Mouse (Mus musculus): Measurements from ENCODE around the gene Tex46. TPM values are rescaled to one million over a fixed set of nuclear protein-coding genes. Genes with fewer than 3 reads are reported as not detected.
A peak's percentile ranks its signal among the peaks of the same experiment; 100 is the strongest.

Gene Tex46
- polyA plus RNA-seq, 1 experiment from 2014 or later: not detected

GRCm38 (mm10) chr4:136601476-136601875 lies 8.8 kb upstream of the Tex46 start:
- Histone ChIP-seq H3K4me1 (peaks cover 18% of the 10 kb centered on the region), H3K27ac (peak overlapping the region; percentile 98), H3K36me3 (no peaks in the 10 kb centered on the region), H3K9ac (peak overlapping the region; percentile 100), H3K9me3 (replicated peaks) (no peaks in the 10 kb centered on the region), H3K4me3 (peak overlapping the region; percentile 92), H3K27me3 (no peaks in the 10 kb centered on the region), H3K4me2 (replicated peaks) (peak overlapping the region; percentile 67)
- ATAC-seq (ENCODE audit: low FRiP score): no peak
- WGBS: 3% methylated on average over 13 of the region's 13 CpGs

- Histone ChIP-seq H3K9me3 (replicated peaks) (no peaks in the 10 kb centered on the region), H3K9ac (peak overlapping the region; percentile 100), H3K36me3 (no peaks in the 10 kb centered on the region), H3K4me2 (replicated peaks) (peak overlapping the region; percentile 67), H3K4me1 (peaks cover 18% of the 10 kb centered on the region), H3K27ac (peak overlapping the region; percentile 98), H3K4me3 (peak overlapping the region; percentile 92), H3K27me3 (no peaks in the 10 kb centered on the region)
- 1% methylated on average over 59 of the region's 68 CpGs for WGBS
- ATAC-seq (ENCODE audit: low FRiP score): peak; percentile 72
Measured at GRCm38 (mm10) chr4:136602018-136602554, 8.2 kb upstream of the Tex46 start.

- under 1% methylated on average over 35 of the region's 45 CpGs for WGBS
- no peaks in the 10 kb centered on the region for H3K36me3 ChIP-seq
Measured at GRCm38 (mm10) chr4:136602568-136602967, 7.7 kb upstream of the Tex46 start, which contains the start of gene Kdm1a. TSS of gene Kdm1a (minus strand) at chr4:136602723.

GRCm38 (mm10) chr4:136605756-136606485 lies 4.3 kb upstream of the Tex46 start:
- H3K4me2 ChIP-seq (replicated peaks): no peak overlapping the region
- no peak for ATAC-seq (ENCODE audit: low FRiP score)
- H3K27ac ChIP-seq: no peak overlapping the region
- H3K27me3 ChIP-seq: no peaks in the 10 kb centered on the region
- H3K4me3 ChIP-seq: no peak overlapping the region
- WGBS: 91% methylated on average over 19 of the region's 19 CpGs
- H3K9ac ChIP-seq: no peak overlapping the region
- peaks cover 3% of the 10 kb centered on the region for H3K4me1 ChIP-seq
- no peaks in the 10 kb centered on the region for H3K36me3 ChIP-seq
- H3K9me3 ChIP-seq (replicated peaks): no peaks in the 10 kb centered on the region

More at GRCm38 (mm10) chr4:136602568-136602967, 7.7 kb upstream of the Tex46 start, which contains the start of gene Kdm1a:
- peak; percentile 86 for ATAC-seq (ENCODE audit: low FRiP score)
- Histone ChIP-seq H3K4me3 (peak within 1 kb of the TSS; percentile 92), H3K9ac (peak within 1 kb of the TSS; percentile 100), H3K4me2 (replicated peaks) (peak within 1 kb of the TSS; percentile 67), H3K27me3 (no peaks in the 10 kb centered on the region), H3K9me3 (replicated peaks) (no peaks in the 10 kb centered on the region), H3K27ac (peak within 1 kb of the TSS; percentile 98), H3K4me1 (peaks cover 17% of the 10 kb centered on the region)

- WGBS: 70% methylated on average over 7 of the region's 7 CpGs
Measured at GRCm38 (mm10) chr4:136613657-136614056, 3.4 kb downstream of the Tex46 start.

GRCm38 (mm10) chr4:136621336-136621735 lies 11.1 kb downstream of the Tex46 start:
- Histone ChIP-seq H3K4me1 (no peaks in the 10 kb centered on the region; the same call in 1 of the 2 replicates), H3K27me3 (no peaks in the 10 kb centered on the region), H3K4me2 (replicated peaks) (no peak overlapping the region), H3K9ac (no peak overlapping the region), H3K9me3 (replicated peaks) (no peaks in the 10 kb centered on the region), H3K36me3 (no peaks in the 10 kb centered on the region), H3K27ac (no peak overlapping the region), H3K4me3 (no peak overlapping the region)
- ATAC-seq (ENCODE audit: low FRiP score): no peak
- WGBS: 0% methylated on average over 1 of the region's 1 CpGs

More at GRCm38 (mm10) chr4:136613657-136614056, 3.4 kb downstream of the Tex46 start:
- H3K4me2 ChIP-seq (replicated peaks): no peak overlapping the region
- H3K9me3 ChIP-seq (replicated peaks): no peaks in the 10 kb centered on the region
- no peaks in the 10 kb centered on the region; the same call in 1 of the 2 replicates for H3K4me1 ChIP-seq
- no peak overlapping the region for H3K27ac ChIP-seq
- H3K27me3 ChIP-seq: no peaks in the 10 kb centered on the region
- H3K9ac ChIP-seq: no peak overlapping the region
- H3K36me3 ChIP-seq: no peaks in the 10 kb centered on the region
- no peak for ATAC-seq (ENCODE audit: low FRiP score)
- no peak overlapping the region for H3K4me3 ChIP-seq

GRCm38 (mm10) chr4:136621956-136622355 lies 11.7 kb downstream of the Tex46 start:
- H3K27ac ChIP-seq: no peak overlapping the region
- no peaks in the 10 kb centered on the region for H3K27me3 ChIP-seq
- H3K9me3 ChIP-seq (replicated peaks): no peaks in the 10 kb centered on the region
- H3K9ac ChIP-seq: no peak overlapping the region
- no peaks in the 10 kb centered on the region; the same call in 1 of the 2 replicates for H3K4me1 ChIP-seq
- H3K4me3 ChIP-seq: no peak overlapping the region
- 58% methylated on average over 5 of the region's 5 CpGs for WGBS
- no peaks in the 10 kb centered on the region for H3K36me3 ChIP-seq
- no peak overlapping the region for H3K4me2 ChIP-seq (replicated peaks)
- no peak for ATAC-seq (ENCODE audit: low FRiP score)

GRCm38 (mm10) chr4:136622388-136622787 lies 12.2 kb downstream of the Tex46 start, which contains the start of gene Lactbl1:
TSS of gene Lactbl1 (plus strand) at chr4:136622621.
- Histone ChIP-seq H3K36me3 (no peaks in the 10 kb centered on the region), H3K4me2 (replicated peaks) (no peak within 1 kb of the TSS), H3K9ac (no peak within 1 kb of the TSS), H3K4me1 (no peaks in the 10 kb centered on the region; the same call in 1 of the 2 replicates), H3K27ac (no peak within 1 kb of the TSS), H3K27me3 (no peaks in the 10 kb centered on the region), H3K4me3 (no peak within 1 kb of the TSS), H3K9me3 (replicated peaks) (no peaks in the 10 kb centered on the region)
- 37% methylated on average over 6 of the region's 6 CpGs for WGBS
- no peak for ATAC-seq (ENCODE audit: low FRiP score)

- Histone ChIP-seq H3K4me1 (0 out of 2 replicates have a peak, but pooled peaks cover 4% of the 10 kb centered on the region), H3K9ac (no peak overlapping the region), H3K9me3 (replicated peaks) (no peaks in the 10 kb centered on the region), H3K27ac (no peak overlapping the region), H3K4me2 (replicated peaks) (no peak overlapping the region), H3K27me3 (no peaks in the 10 kb centered on the region), H3K36me3 (no peaks in the 10 kb centered on the region), H3K4me3 (no peak overlapping the region)
- WGBS: 61% methylated on average over 6 of the region's 6 CpGs
- no peak for ATAC-seq (ENCODE audit: low FRiP score)
Measured at GRCm38 (mm10) chr4:136626590-136626989, 16.4 kb downstream of the Tex46 start.

- Histone ChIP-seq H3K4me1 (0 out of 2 replicates have a peak, but pooled peaks cover 4% of the 10 kb centered on the region), H3K4me2 (replicated peaks) (no peak overlapping the region), H3K9ac (no peak overlapping the region), H3K27ac (no peak overlapping the region), H3K9me3 (replicated peaks) (no peaks in the 10 kb centered on the region), H3K27me3 (peaks cover 9% of the 10 kb centered on the region), H3K4me3 (no peak overlapping the region), H3K36me3 (no peaks in the 10 kb centered on the region)
- ATAC-seq (ENCODE audit: low FRiP score): no peak
- WGBS: 83% methylated on average over 10 of the region's 11 CpGs
Measured at GRCm38 (mm10) chr4:136631237-136631994, 21.2 kb downstream of the Tex46 start.

GRCm38 (mm10) chr4:136635995-136636394 lies 25.8 kb downstream of the Tex46 start:
- Histone ChIP-seq H3K4me3 (no peak overlapping the region), H3K36me3 (no peaks in the 10 kb centered on the region), H3K4me1 (peaks cover 24% of the 10 kb centered on the region), H3K27ac (no peak overlapping the region), H3K9ac (no peak overlapping the region), H3K9me3 (replicated peaks) (no peaks in the 10 kb centered on the region), H3K27me3 (peaks cover 36% of the 10 kb centered on the region), H3K4me2 (replicated peaks) (no peak overlapping the region)
- no peak for ATAC-seq (ENCODE audit: low FRiP score)

- H3K36me3 ChIP-seq: no peaks in the 10 kb centered on the region
- peaks cover 36% of the 10 kb centered on the region for H3K27me3 ChIP-seq
- H3K4me2 ChIP-seq (replicated peaks): peak overlapping the region; percentile 89; the same call in 1 of the 2 replicates
- no peak overlapping the region for H3K27ac ChIP-seq
- H3K4me3 ChIP-seq: no peak overlapping the region
- no peaks in the 10 kb centered on the region for H3K9me3 ChIP-seq (replicated peaks)
- H3K9ac ChIP-seq: no peak overlapping the region
- ATAC-seq (ENCODE audit: low FRiP score): no peak
- 57% methylated on average over 5 of the region's 5 CpGs for WGBS
- peaks cover 22% of the 10 kb centered on the region for H3K4me1 ChIP-seq
Measured at GRCm38 (mm10) chr4:136636511-136636910, 26.3 kb downstream of the Tex46 start.
